8 mouse cellular contexts compared by ENCODE assay signal in the genomic region with DNA sequence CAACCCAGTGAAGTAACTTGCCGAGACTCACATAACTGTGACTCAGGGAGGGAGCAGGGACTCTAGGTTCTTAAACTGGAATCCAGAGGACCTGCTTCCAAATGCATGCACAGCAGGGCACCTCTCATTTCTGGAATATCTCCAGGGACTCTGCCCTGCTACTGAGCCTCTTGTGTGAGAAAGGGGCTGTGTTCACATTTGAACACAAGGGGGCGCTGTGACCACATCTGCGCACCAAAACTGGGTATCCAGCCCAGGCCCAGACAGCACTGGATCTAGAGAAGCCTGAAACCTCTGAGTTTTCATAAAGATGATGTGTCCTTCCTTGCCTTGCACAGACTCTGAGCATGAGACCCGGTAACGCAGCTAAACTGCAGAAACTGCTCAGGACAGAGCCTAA. TPM values are rescaled to one million over a fixed set of nuclear protein-coding genes. Genes with fewer than 3 reads are reported as not detected.
A peak's percentile ranks its signal among the peaks of the same experiment; 100 is the strongest.
DNase-seq lines count a peak whose midpoint lies in the region; ATAC-seq and TF ChIP-seq lines count a peak whose summit lies in the region.
"Had no signal": no experiment of that assay in that cellular context is flagged by ENCODE, and none has a peak within 500 bp of the region (broad histone marks: within the 10 kb centered on the region; RNA-seq: fewer than 3 reads in every experiment).

No protein-coding gene starts in this region.

- H3K4me2 ChIP-seq in lung, postnatal 0 days (replicated peaks; ENCODE audit: low read depth, low read length), result no peak overlapping the region
- H3K4me2 ChIP-seq: heart, embryonic 13.5 days had no signal

- peaks cover 7% of the 10 kb centered on the region; the same call in 1 of the 2 replicates for H3K4me1 ChIP-seq in lung, postnatal 0 days (ENCODE audit: insufficient read depth, low read depth, low read length)
- H3K4me1 ChIP-seq: heart, embryonic 13.5 days had no signal

- 20% methylated on average over 5 of the region's 5 CpGs for WGBS in lung, postnatal 0 days

- ATAC-seq in lung, postnatal 0 days, result peak; percentile 34; the same call in 1 of the 2 replicates

- no peak overlapping the region for H3K4me3 ChIP-seq in lung, postnatal 0 days (ENCODE audit: low read depth, low read length)
- H3K4me3 ChIP-seq: heart, embryonic 13.5 days had no signal

- H3K9ac ChIP-seq in lung, postnatal 0 days (replicated peaks; ENCODE audit: low read depth), result no peak overlapping the region
- H3K9ac ChIP-seq: heart, embryonic 13.5 days had no signal

- H3K27ac ChIP-seq in lung, postnatal 0 days (ENCODE audit: low read length), result no peak overlapping the region
- H3K27ac ChIP-seq: heart, embryonic 13.5 days had no signal

- peaks cover 14% of the 10 kb centered on the region; the same call in 1 of the 2 replicates for H3K36me3 ChIP-seq in lung, postnatal 0 days (ENCODE audit: insufficient read depth, low read length)

- no peaks in the 10 kb centered on the region for H3K27me3 ChIP-seq in lung, postnatal 0 days (replicated peaks; ENCODE audit: insufficient read depth, low read length)
- H3K27me3 ChIP-seq: heart, embryonic 13.5 days had no signal

- H3K9me3 ChIP-seq in lung, postnatal 0 days (ENCODE audit: low read length), result no peaks in the 10 kb centered on the region

- peak; percentile 77 for DNase-seq in 3T3-L1 (ENCODE audit: low read depth, low spot score)
- DNase-seq in CD4-positive helper T cell, adult 2 months (ENCODE audit: low read depth, low spot score), result peak; percentile 50
- DNase-seq in c-Kit-positive CD71-negative TER-119-negative erythroid progenitor cells, embryonic 14.5 days (ENCODE audit: low read depth), result peak; percentile 59
- DNase-seq in gastrocnemius, postnatal 10 days, result peak; percentile 67
- DNase-seq in kidney, postnatal 36 days, result peak; percentile 42 to 76
- peak; percentile 61 for DNase-seq in lung, postnatal 0 days (ENCODE audit: low spot score)
- DNase-seq in ovary, postnatal 14 days (ENCODE audit: low spot score), result peak; percentile 46

- no peak for TF ChIP-seq EP300 in lung, postnatal 0 days (IDR thresholded peaks at IDR 0.05)

- TF ChIP-seq CTCF in lung, postnatal 0 days (IDR thresholded peaks at IDR 0.05), result peak; percentile 94

RNA-seq across cellular contexts. Expression of a gene that starts 9.1 kb away (rescaled TPM):
- total RNA-seq in gastrocnemius, postnatal 10 days (2021), result 1 to 10 TPM; 3.2 to 3.8 TPM
- polyA plus RNA-seq in lung, postnatal 0 days (2015; fragmentation: Nextera tagmentation; extraction: Ambion mirVana), result 8.5 and 9.0 TPM in 2 replicates

RNA-seq across cellular contexts. Expression of a gene that starts 9.3 kb away (rescaled TPM):
- total RNA-seq in gastrocnemius, postnatal 10 days (2021), result not detected
- 0.31 and 0.39 TPM in 2 replicates for polyA plus RNA-seq in lung, postnatal 0 days (2015; fragmentation: Nextera tagmentation; extraction: Ambion mirVana)
- polyA plus RNA-seq: heart, embryonic 13.5 days had no signal

RNA-seq across cellular contexts. Expression of a gene that starts 21.0 kb away (rescaled TPM):
- total RNA-seq in gastrocnemius, postnatal 10 days (2021), result under 1 TPM; 0.45 to 0.59 TPM
- 3.2 and 4.0 TPM in 2 replicates for polyA plus RNA-seq in lung, postnatal 0 days (2015; fragmentation: Nextera tagmentation; extraction: Ambion mirVana)

RNA-seq across cellular contexts. Expression of a gene that starts 31.4 kb away (rescaled TPM):
- not detected for total RNA-seq in gastrocnemius, postnatal 10 days (2021)
- 4.8 and 6.3 TPM in 2 replicates for polyA plus RNA-seq in lung, postnatal 0 days (2015; fragmentation: Nextera tagmentation; extraction: Ambion mirVana)
- polyA plus RNA-seq: heart, embryonic 13.5 days had no signal

RNA-seq across cellular contexts. Expression of a gene that starts 46.5 kb away (rescaled TPM):
- total RNA-seq in gastrocnemius, postnatal 10 days (2021), result not detected
- 0.07 and 0.08 TPM in 2 replicates for polyA plus RNA-seq in lung, postnatal 0 days (2015; fragmentation: Nextera tagmentation; extraction: Ambion mirVana)
- polyA plus RNA-seq: heart, embryonic 13.5 days had no signal
